Mouse (Mus musculus): Measurements from ENCODE around the gene Grhpr. TPM values are rescaled to one million over a fixed set of nuclear protein-coding genes. Genes with fewer than 3 reads are reported as not detected.
"Not testable (repeated sequence)": the region's sequence is repeated elsewhere in the genome, so short reads cannot be mapped to it uniquely, and the experiment has no call there.

Gene Grhpr
- polyA plus RNA-seq, 1 experiment from 2014 or later = 33.5 TPM

- Histone ChIP-seq H3K27ac (ENCODE audit: low read depth, low read length) (peak overlapping the region; percentile 8; the same call in 1 of the 2 replicates), H3K4me3 (ENCODE audit: low read length) (peak overlapping the region; percentile 73), H3K9me3 (ENCODE audit: control insufficient read depth, low read length) (no peaks in the 10 kb centered on the region), H3K36me3 (ENCODE audit: control insufficient read depth, insufficient read depth, low read length) (0 out of 2 replicates have a peak, but pooled peaks cover 3% of the 10 kb centered on the region), H3K4me1 (ENCODE audit: control insufficient read depth, insufficient read depth, low read depth, low read length) (peaks cover 19% of the 10 kb centered on the region), H3K9ac (ENCODE audit: low read depth, low read length) (peak overlapping the region; percentile 71), H3K27me3 (replicated peaks; ENCODE audit: control insufficient read depth, insufficient read depth, low read length) (no peaks in the 10 kb centered on the region), H3K4me2 (ENCODE audit: low read length) (peak overlapping the region; percentile 95)
- WGBS = 2% methylated on average over 14 of the region's 14 CpGs
- ATAC-seq = peak; percentile 38
Measured at GRCm38 (mm10) chr4:45019009-45019408, 37.8 kb downstream of the Grhpr start.

- WGBS = 86% methylated on average over 4 of the region's 4 CpGs
- H3K9me3 ChIP-seq (ENCODE audit: control insufficient read depth, low read length) = no peaks in the 10 kb centered on the region
- H3K4me2 ChIP-seq (ENCODE audit: low read length) = no peak overlapping the region
- no peak overlapping the region for H3K4me3 ChIP-seq (ENCODE audit: low read length)
- no peak overlapping the region for H3K27ac ChIP-seq (ENCODE audit: low read depth, low read length)
- ATAC-seq = no peak
- no peaks in the 10 kb centered on the region for H3K4me1 ChIP-seq (ENCODE audit: control insufficient read depth, insufficient read depth, low read depth, low read length)
- H3K36me3 ChIP-seq (ENCODE audit: control insufficient read depth, insufficient read depth, low read length) = peaks cover 16% of the 10 kb centered on the region
- H3K27me3 ChIP-seq (replicated peaks; ENCODE audit: control insufficient read depth, insufficient read depth, low read length) = no peaks in the 10 kb centered on the region
- no peak overlapping the region for H3K9ac ChIP-seq (ENCODE audit: low read depth, low read length)
Measured at GRCm38 (mm10) chr4:45026459-45026858, 45.3 kb downstream of the Grhpr start.

- H3K36me3 ChIP-seq (ENCODE audit: control insufficient read depth, insufficient read depth, low read length) = peaks cover 32% of the 10 kb centered on the region
Measured at GRCm38 (mm10) chr4:45032586-45032985, 51.4 kb downstream of the Grhpr start.

GRCm38 (mm10) chr4:45034693-45035628 is 53.8 kb downstream of the Grhpr start:
- Histone ChIP-seq H3K4me2 (ENCODE audit: low read length) (no peak overlapping the region), H3K9ac (ENCODE audit: low read depth, low read length) (no peak overlapping the region), H3K36me3 (ENCODE audit: control insufficient read depth, insufficient read depth, low read length) (peaks cover 31% of the 10 kb centered on the region), H3K27ac (ENCODE audit: low read depth, low read length) (no peak overlapping the region), H3K4me1 (ENCODE audit: control insufficient read depth, insufficient read depth, low read depth, low read length) (no peaks in the 10 kb centered on the region), H3K9me3 (ENCODE audit: control insufficient read depth, low read length) (no peaks in the 10 kb centered on the region), H3K27me3 (replicated peaks; ENCODE audit: control insufficient read depth, insufficient read depth, low read length) (no peaks in the 10 kb centered on the region), H3K4me3 (ENCODE audit: low read length) (no peak overlapping the region)
- 0 out of 2 replicates have a peak, but pooled peaks have one; percentile 48 for ATAC-seq
- 77% methylated on average over 16 of the region's 16 CpGs for WGBS

More at GRCm38 (mm10) chr4:45032586-45032985, 51.4 kb downstream of the Grhpr start:
- Histone ChIP-seq H3K9ac (ENCODE audit: low read depth, low read length) (no peak overlapping the region), H3K27ac (ENCODE audit: low read depth, low read length) (no peak overlapping the region), H3K4me2 (ENCODE audit: low read length) (no peak overlapping the region), H3K9me3 (ENCODE audit: control insufficient read depth, low read length) (no peaks in the 10 kb centered on the region), H3K27me3 (replicated peaks; ENCODE audit: control insufficient read depth, insufficient read depth, low read length) (no peaks in the 10 kb centered on the region), H3K4me1 (ENCODE audit: control insufficient read depth, insufficient read depth, low read depth, low read length) (no peaks in the 10 kb centered on the region), H3K4me3 (ENCODE audit: low read length) (no peak overlapping the region)
- no peak for ATAC-seq
- WGBS = 89% methylated on average over 9 of the region's 9 CpGs

GRCm38 (mm10) chr4:45036048-45036447 is 54.9 kb downstream of the Grhpr start:
- Histone ChIP-seq H3K9ac (ENCODE audit: low read depth, low read length) (no peak overlapping the region), H3K27ac (ENCODE audit: low read depth, low read length) (no peak overlapping the region), H3K36me3 (ENCODE audit: control insufficient read depth, insufficient read depth, low read length) (peaks cover 31% of the 10 kb centered on the region), H3K4me1 (ENCODE audit: control insufficient read depth, insufficient read depth, low read depth, low read length) (no peaks in the 10 kb centered on the region), H3K27me3 (replicated peaks; ENCODE audit: control insufficient read depth, insufficient read depth, low read length) (no peaks in the 10 kb centered on the region), H3K4me3 (ENCODE audit: low read length) (no peak overlapping the region), H3K9me3 (ENCODE audit: control insufficient read depth, low read length) (no peaks in the 10 kb centered on the region), H3K4me2 (ENCODE audit: low read length) (no peak overlapping the region)
- ATAC-seq = no peak
- WGBS = 96% methylated on average over 10 of the region's 10 CpGs

GRCm38 (mm10) chr4:45036571-45036970 is 55.4 kb downstream of the Grhpr start:
- peaks cover 33% of the 10 kb centered on the region for H3K36me3 ChIP-seq (ENCODE audit: control insufficient read depth, insufficient read depth, low read length)
- no peak overlapping the region for H3K4me2 ChIP-seq (ENCODE audit: low read length)
- H3K4me1 ChIP-seq (ENCODE audit: control insufficient read depth, insufficient read depth, low read depth, low read length) = no peaks in the 10 kb centered on the region
- H3K27me3 ChIP-seq (replicated peaks; ENCODE audit: control insufficient read depth, insufficient read depth, low read length) = no peaks in the 10 kb centered on the region
- no peak overlapping the region for H3K9ac ChIP-seq (ENCODE audit: low read depth, low read length)
- WGBS = 83% methylated on average over 5 of the region's 5 CpGs
- ATAC-seq = no peak
- no peaks in the 10 kb centered on the region for H3K9me3 ChIP-seq (ENCODE audit: control insufficient read depth, low read length)
- H3K4me3 ChIP-seq (ENCODE audit: low read length) = no peak overlapping the region
- no peak overlapping the region for H3K27ac ChIP-seq (ENCODE audit: low read depth, low read length)

- Histone ChIP-seq H3K4me2 (ENCODE audit: low read length) (no peak overlapping the region), H3K9ac (ENCODE audit: low read depth, low read length) (no peak overlapping the region), H3K9me3 (ENCODE audit: control insufficient read depth, low read length) (no peaks in the 10 kb centered on the region), H3K27ac (ENCODE audit: low read depth, low read length) (no peak overlapping the region), H3K4me3 (ENCODE audit: low read length) (no peak overlapping the region), H3K4me1 (ENCODE audit: control insufficient read depth, insufficient read depth, low read depth, low read length) (no peaks in the 10 kb centered on the region), H3K36me3 (ENCODE audit: control insufficient read depth, insufficient read depth, low read length) (peaks cover 34% of the 10 kb centered on the region), H3K27me3 (replicated peaks; ENCODE audit: control insufficient read depth, insufficient read depth, low read length) (no peaks in the 10 kb centered on the region)
- ATAC-seq = no peak
- 93% methylated on average over 13 of the region's 13 CpGs for WGBS
Measured at GRCm38 (mm10) chr4:45037455-45038410, 56.5 kb downstream of the Grhpr start.

- not testable (repeated sequence) for H3K9ac ChIP-seq (ENCODE audit: low read depth, low read length); ATAC-seq
Measured at GRCm38 (mm10) chr4:45038879-45039278, 57.7 kb downstream of the Grhpr start.

GRCm38 (mm10) chr4:45039546-45039945 is 58.4 kb downstream of the Grhpr start:
- peaks cover 37% of the 10 kb centered on the region for H3K36me3 ChIP-seq (ENCODE audit: control insufficient read depth, insufficient read depth, low read length)
- 88% methylated on average over 7 of the region's 7 CpGs for WGBS

More at GRCm38 (mm10) chr4:45038879-45039278, 57.7 kb downstream of the Grhpr start:
- H3K27me3 ChIP-seq (replicated peaks; ENCODE audit: control insufficient read depth, insufficient read depth, low read length); H3K4me3 ChIP-seq (ENCODE audit: low read length); H3K4me1 ChIP-seq (ENCODE audit: control insufficient read depth, insufficient read depth, low read depth, low read length); H3K4me2 ChIP-seq (ENCODE audit: low read length); H3K27ac ChIP-seq (ENCODE audit: low read depth, low read length); H3K9me3 ChIP-seq (ENCODE audit: control insufficient read depth, low read length): not testable (repeated sequence)
- 60% methylated on average over 8 of the region's 8 CpGs for WGBS
- peaks cover 31% of the 10 kb centered on the region for H3K36me3 ChIP-seq (ENCODE audit: control insufficient read depth, insufficient read depth, low read length)

More at GRCm38 (mm10) chr4:45039546-45039945, 58.4 kb downstream of the Grhpr start:
- not testable (repeated sequence) for ATAC-seq; H3K27ac ChIP-seq (ENCODE audit: low read depth, low read length); H3K9me3 ChIP-seq (ENCODE audit: control insufficient read depth, low read length); H3K9ac ChIP-seq (ENCODE audit: low read depth, low read length); H3K4me2 ChIP-seq (ENCODE audit: low read length); H3K27me3 ChIP-seq (replicated peaks; ENCODE audit: control insufficient read depth, insufficient read depth, low read length); H3K4me1 ChIP-seq (ENCODE audit: control insufficient read depth, insufficient read depth, low read depth, low read length); H3K4me3 ChIP-seq (ENCODE audit: low read length)

All from hindbrain, embryonic 16.5 days (tissue).